Mouse (Mus musculus): ENCODE data around the gene Tcn2.
A peak's percentile ranks its signal among the peaks of the same experiment; 100 is the strongest.

- TF ChIP-seq CTCF (IDR thresholded peaks at IDR 0.05; ENCODE audit: control insufficient read depth, insufficient read depth, insufficient replicate concordance, low read depth, low read length) (no peak), POLR2A (IDR thresholded peaks at IDR 0.05; ENCODE audit: control insufficient read depth, low read depth, low read length) (peak; percentile 66)
Observed at GRCm38 (mm10) chr11:3963610-3964415, 31.9 kb upstream of the Tcn2 start, which contains the start of gene Pes1.

Data from testis, adult 2 months (tissue).